Mouse (Mus musculus) cerebellum, adult 11-12 months (tissue): ENCODE measurements around the gene Ankra2.

Experiments
- DNase-seq: peaks from one replicate; pipeline ENCODE4 v3.0.0; 2022

Ankra2 gene

GRCm38 (mm10) chr13:98297883-98298482 is 35.1 kb downstream of the Ankra2 start:
- no peak for DNase-seq

GRCm38 (mm10) chr13:98298833-98299758 is 36.2 kb downstream of the Ankra2 start:
- DNase-seq: peak; percentile 57

- no peak for DNase-seq
Measured at GRCm38 (mm10) chr13:98305257-98305656, 42.4 kb downstream of the Ankra2 start.

DNA sequence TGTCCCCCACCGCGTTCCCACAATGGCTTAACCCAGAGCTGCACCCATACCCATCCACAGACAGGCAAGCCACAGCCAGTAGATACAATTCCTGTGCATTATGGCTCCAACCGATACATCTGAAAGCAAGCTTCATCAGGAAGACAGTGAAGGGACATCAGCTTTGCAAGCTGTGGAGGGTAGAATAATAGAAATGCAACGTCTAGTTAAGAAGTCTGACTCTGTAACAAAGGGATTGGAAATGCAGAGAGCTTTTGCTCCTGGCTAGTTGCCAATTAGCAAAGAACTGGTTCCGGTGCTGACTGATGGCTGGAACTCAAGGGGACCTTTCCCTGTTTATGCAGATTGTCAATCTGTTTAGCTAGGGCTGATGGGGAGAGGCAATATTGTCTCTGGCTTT is 43.5 kb downstream of the Ankra2 start:
- DNase-seq: no peak

- DNase-seq: no peak
Measured at GRCm38 (mm10) chr13:98306852-98307475, 44.1 kb downstream of the Ankra2 start.

DNA sequence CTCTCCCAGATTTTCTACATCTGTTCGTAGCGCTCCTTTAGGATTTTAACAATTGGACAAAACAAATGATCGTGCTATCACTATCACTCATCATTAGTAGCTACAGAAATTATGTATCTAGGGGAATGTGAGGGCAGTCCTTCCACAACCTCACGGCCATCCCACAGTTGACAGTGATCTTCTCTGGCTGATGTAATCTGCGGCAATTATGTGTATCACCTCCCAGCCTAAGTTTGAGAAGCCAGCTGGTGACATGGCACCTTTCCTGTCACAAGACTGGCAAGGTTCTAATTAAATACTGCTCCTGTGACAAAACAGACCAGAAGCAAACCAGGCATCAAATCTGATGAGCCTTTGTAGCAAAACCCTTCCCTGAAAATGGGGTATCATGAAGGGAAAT is 45.1 kb downstream of the Ankra2 start:
- no peak for DNase-seq

- no peak for DNase-seq
Measured at GRCm38 (mm10) chr13:98308724-98309123, 45.9 kb downstream of the Ankra2 start.

DNA sequence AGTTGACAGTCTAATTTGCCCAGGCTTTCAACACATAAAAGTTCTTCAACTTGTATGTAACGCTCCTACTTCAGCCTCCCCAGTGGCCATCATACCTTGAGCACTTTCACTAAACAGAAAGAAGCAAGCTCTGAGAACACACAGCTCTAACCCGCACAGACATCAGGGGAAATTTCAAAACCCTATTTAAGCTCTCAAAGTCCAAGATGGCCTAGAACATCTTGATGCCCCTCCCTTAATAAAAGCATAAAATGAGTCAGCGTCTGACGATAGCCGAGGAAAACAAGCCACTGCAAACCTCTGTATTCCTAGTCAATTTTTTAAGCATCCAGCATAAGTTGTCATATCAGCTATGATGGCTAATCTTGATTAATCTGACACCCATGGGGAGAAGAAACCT is 48.7 kb downstream of the Ankra2 start:
- DNase-seq: no peak

GRCm38 (mm10) chr13:98313631-98314030 is 50.8 kb downstream of the Ankra2 start:
- DNase-seq: no peak

GRCm38 (mm10) chr13:98315124-98315523 is 52.2 kb downstream of the Ankra2 start:
- DNase-seq: no peak

- no peak for DNase-seq
Measured at GRCm38 (mm10) chr13:98316140-98316479, 53.2 kb downstream of the Ankra2 start.

- peak; percentile 92 for DNase-seq
Measured at GRCm38 (mm10) chr13:98316480-98317245, 53.8 kb downstream of the Ankra2 start, which contains the start of gene Btf3. Gene Btf3 (minus strand): TSS chr13:98317006.

DNA sequence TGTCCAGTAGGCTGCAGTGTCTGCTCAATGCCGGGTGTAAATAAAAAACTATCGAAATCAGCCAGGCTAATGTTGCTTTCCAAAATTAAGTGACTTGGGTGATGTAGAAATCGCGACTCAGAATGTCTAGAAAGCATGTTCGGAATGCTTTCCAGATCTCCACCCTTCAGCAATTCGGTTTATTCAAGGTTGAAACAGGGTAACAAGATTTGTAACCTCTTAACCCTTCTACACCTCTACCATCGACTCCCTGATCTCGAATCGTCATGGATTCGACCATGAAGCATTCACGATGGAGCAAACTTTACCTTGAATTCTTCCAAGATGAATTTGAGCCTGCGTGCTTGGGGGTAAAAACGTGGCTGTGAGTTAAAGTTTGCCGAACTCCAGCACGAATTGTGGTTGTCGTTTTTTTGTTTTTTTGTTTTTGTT is 54.4 kb downstream of the Ankra2 start:
- DNase-seq: no peak

DNA sequence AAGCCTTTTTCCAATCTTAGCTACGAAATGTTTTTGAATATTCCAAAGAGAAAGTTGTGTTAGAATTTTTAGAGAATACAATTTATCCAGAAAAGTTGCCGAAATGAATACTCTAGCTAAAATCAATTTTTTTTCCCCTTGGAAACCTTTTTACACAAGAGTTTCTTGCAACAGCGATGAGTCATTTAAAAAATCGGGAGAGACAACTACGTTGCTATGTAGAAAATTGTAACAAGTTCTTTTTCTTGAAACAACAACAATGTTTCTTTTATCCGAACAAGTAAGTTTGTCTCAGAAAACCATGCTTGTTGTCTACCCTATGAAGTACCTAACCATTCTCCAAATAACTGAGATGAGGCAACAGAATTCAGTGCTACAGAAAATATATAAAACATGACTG is 55.0 kb downstream of the Ankra2 start:
- DNase-seq: no peak
